Mouse (Mus musculus) liver, embryonic 14.5 days (tissue): ENCODE results near the gene Ttc6. TPM values are rescaled to one million over a fixed set of nuclear protein-coding genes. Genes with fewer than 3 reads are reported as not detected.

ENCODE experiments used
- ATAC-seq: fragments of 200-750 bp; cut with Nextera tagmentation; 2 replicates; pipeline ENCODE4 v1.8.0; 2017; ENCODE audit warnings: moderate number of reproducible peaks, mild to moderate bottlenecking, moderate library complexity; ENCODE audit not compliant: insufficient read depth
- DNase-seq, 3 experiments: peaks; one replicate each; pipeline ENCODE4 v3.0.0-alpha.2; 2012 to 2013; ENCODE audit warnings: low read depth in 3 of 3, low spot score in 3 of 3
- H3K27ac ChIP-seq: fragments of 300-500 bp; sonication (generic); 2 replicates; pipeline ENCODE4 v1.5.1; 2014; ENCODE audit warnings: moderate library complexity, mild to moderate bottlenecking, control low read depth, inconsistent platforms
- H3K27me3 ChIP-seq: fragments of 300-500 bp; sonication (generic); 2 replicates; pipeline ENCODE4 v1.6.1; 2014; ENCODE audit warnings: mild to moderate bottlenecking, low read length, moderate library complexity; ENCODE audit not compliant: control insufficient read depth, insufficient read depth
- H3K36me3 ChIP-seq: fragments of 300-500 bp; sonication (generic); replicated peaks from 2 replicates; pipeline ENCODE4 v1.6.1; 2014; ENCODE audit warnings: low read depth; ENCODE audit not compliant: control insufficient read depth, insufficient read depth
- H3K4me1 ChIP-seq, 2 experiments: fragments of 200-500 bp in 1 of 2; fragments of 300-500 bp in 1 of 2; sonication (generic) in 1 of 2; replicated peaks; 2 replicates each; pipeline ENCODE4 v1.6.1; 2012 to 2014; ENCODE audit warnings: antibody characterized with exemption in 1 of 2, inconsistent platforms in 1 of 2, low read length in 1 of 2; ENCODE audit not compliant: control insufficient read depth in 2 of 2, insufficient read depth in 2 of 2
- H3K4me2 ChIP-seq: fragments of 300-500 bp; sonication (generic); 2 replicates; pipeline ENCODE4 v1.6.1; 2014; ENCODE audit warnings: low read depth, mild to moderate bottlenecking, control low read depth, moderate library complexity
- H3K4me3 ChIP-seq, 2 experiments: fragments of 200-500 bp in 1 of 2; fragments of 300-500 bp in 1 of 2; sonication (generic) in 1 of 2; 2 replicates each; pipeline ENCODE4 v1.5.1; 2012 to 2014; ENCODE audit warnings: low read depth in 2 of 2, low read length in 2 of 2, mild to moderate bottlenecking in 2 of 2, control low read depth in 1 of 2, inconsistent platforms in 1 of 2, moderate library complexity in 1 of 2; ENCODE audit not compliant: insufficient read depth in 1 of 2
- H3K9ac ChIP-seq: fragments of 300-500 bp; sonication (generic); replicated peaks from 2 replicates; pipeline ENCODE4 v1.6.1; 2014; ENCODE audit warnings: mild to moderate bottlenecking, control low read depth, moderate library complexity
- H3K9me3 ChIP-seq: fragments of 300-500 bp; sonication (generic); 2 replicates; pipeline ENCODE4 v1.6.1; 2016; ENCODE audit warnings: low read length, mixed read lengths; ENCODE audit not compliant: control insufficient read depth
- CTCF ChIP-seq: IDR thresholded peaks from 2 replicates; pipeline ENCODE4 v1.5.1; 2016; ENCODE audit warnings: antibody characterized with exemption, low read depth, control low read depth
- EP300 ChIP-seq: IDR thresholded peaks from 2 replicates; pipeline ENCODE4 v1.6.1; 2016; ENCODE audit warnings: antibody characterized with exemption, low read depth
- WGBS: fragments of 180-500 bp; shearing (Covaris S2); extraction: QIAGEN DNeasy Blood & Tissue Kit; methylation state at CpG from one replicate; pipeline ENCODE4 v1.1.7; 2014; ENCODE audit not compliant: insufficient replicate concordance; 5-methylcytosine and 5-hydroxymethylcytosine counted together
- polyA plus RNA-seq, 2 experiments: library from polyadenylated mRNA; depleted of rRNA in 1 of 2; stranded (reverse) in 1 of 2; unstranded in 1 of 2; fragments of >200 nt; fragmentation: Nextera tagmentation in 1 of 2; extraction: Ambion mirVana in 1 of 2; gene quantifications; 2 replicates each; pipeline versions ENCODE4 v1.2.1 to v1.2.3; 2012 to 2014

Gene Ttc6
- polyA plus RNA-seq, 2 experiments = 0.04 to 0.08 TPM

- Histone ChIP-seq H3K4me3 (no peak overlapping the region), H3K27ac (no peak overlapping the region), H3K36me3 (no peaks in the 10 kb centered on the region), H3K9me3 (no peaks in the 10 kb centered on the region), H3K4me1 (no peaks in the 10 kb centered on the region), H3K4me2 (no peak overlapping the region), H3K9ac (no peak overlapping the region), H3K27me3 (no peaks in the 10 kb centered on the region)
- TF ChIP-seq CTCF (no peak), EP300 (no peak)
- WGBS = 65% methylated on average over 4 of the region's 4 CpGs
- ATAC-seq = no peak
- no peak for DNase-seq
Measured at GRCm38 (mm10) chr12:57615137-57615536, 51.2 kb downstream of the Ttc6 start.

- Histone ChIP-seq H3K4me3 (no peak overlapping the region), H3K27me3 (no peaks in the 10 kb centered on the region), H3K4me1 (no peaks in the 10 kb centered on the region), H3K36me3 (no peaks in the 10 kb centered on the region), H3K9ac (no peak overlapping the region), H3K4me2 (no peak overlapping the region), H3K27ac (no peak overlapping the region), H3K9me3 (no peaks in the 10 kb centered on the region)
- DNase-seq = no peak
- 54% methylated on average over 5 of the region's 5 CpGs for WGBS
- ATAC-seq = no peak
- TF ChIP-seq CTCF (no peak), EP300 (no peak)
Measured at GRCm38 (mm10) chr12:57622030-57622429, 58.1 kb downstream of the Ttc6 start.

- TF ChIP-seq EP300 (no peak), CTCF (no peak)
- no peaks in the 10 kb centered on the region for H3K9me3 ChIP-seq
- H3K9ac ChIP-seq = no peak overlapping the region
- DNase-seq (no peak), ATAC-seq (no peak)
- H3K27ac ChIP-seq = no peak overlapping the region
- no peaks in the 10 kb centered on the region for H3K4me1 ChIP-seq
- H3K27me3 ChIP-seq = no peaks in the 10 kb centered on the region
- WGBS = 56% methylated on average over 7 of the region's 7 CpGs
- H3K4me3 ChIP-seq = no peak overlapping the region
- no peak overlapping the region for H3K4me2 ChIP-seq
- no peaks in the 10 kb centered on the region for H3K36me3 ChIP-seq
Measured at GRCm38 (mm10) chr12:57623264-57623663, 59.4 kb downstream of the Ttc6 start.

- WGBS = 34% methylated on average over 4 of the region's 4 CpGs
- no peaks in the 10 kb centered on the region for H3K9me3 ChIP-seq
- no peak for DNase-seq
- TF ChIP-seq CTCF (no peak), EP300 (no peak)
- H3K4me1 ChIP-seq = no peaks in the 10 kb centered on the region
- no peaks in the 10 kb centered on the region for H3K27me3 ChIP-seq
- no peak overlapping the region for H3K4me2 ChIP-seq
- H3K9ac ChIP-seq = no peak overlapping the region
- H3K36me3 ChIP-seq = no peaks in the 10 kb centered on the region
- no peak overlapping the region for H3K4me3 ChIP-seq
- no peak overlapping the region for H3K27ac ChIP-seq
- no peak for ATAC-seq
Measured at GRCm38 (mm10) chr12:57624011-57624608, 60.2 kb downstream of the Ttc6 start.

- ATAC-seq = no peak
- no peak overlapping the region for H3K4me2 ChIP-seq
- H3K4me1 ChIP-seq = no peaks in the 10 kb centered on the region
- no peak for DNase-seq
- no peak overlapping the region for H3K9ac ChIP-seq
- TF ChIP-seq CTCF = no peak
- TF ChIP-seq EP300 = no peak
- 51% methylated on average over 4 of the region's 4 CpGs for WGBS
- no peak overlapping the region for H3K27ac ChIP-seq
- H3K4me3 ChIP-seq = no peak overlapping the region
- no peaks in the 10 kb centered on the region for H3K27me3 ChIP-seq
- no peaks in the 10 kb centered on the region for H3K36me3 ChIP-seq
- no peaks in the 10 kb centered on the region for H3K9me3 ChIP-seq
Measured at GRCm38 (mm10) chr12:57650011-57650410, 86.1 kb downstream of the Ttc6 start.
